Mouse (Mus musculus): Measurements from ENCODE around the gene Foxp1. TPM values are rescaled to one million over a fixed set of nuclear protein-coding genes. Genes with fewer than 3 reads are reported as not detected.
A peak's percentile ranks its signal among the peaks of the same experiment; 100 is the strongest.

Gene Foxp1
- polyA plus RNA-seq, 1 experiment from 2014 or later: 57.8 TPM

- Histone ChIP-seq H3K9me3 (no peaks in the 10 kb centered on the region), H3K4me3 (no peak overlapping the region), H3K27me3 (ENCODE audit: poor library complexity, severe bottlenecking) (peaks cover 35% of the 10 kb centered on the region), H3K4me1 (peaks cover 61% of the 10 kb centered on the region), H3K36me3 (replicated peaks) (peaks cover 24% of the 10 kb centered on the region), H3K27ac (no peak overlapping the region)
- no peak for DNase-seq (ENCODE audit: extremely low spot score, low spot score)
- 78% methylated on average over 9 of the region's 9 CpGs for WGBS
Observed at GRCm38 (mm10) chr6:99019266-99019665, 503.3 kb downstream of the Foxp1 start.

GRCm38 (mm10) chr6:99013866-99014502 lies 508.5 kb downstream of the Foxp1 start:
- peaks cover 50% of the 10 kb centered on the region for H3K27me3 ChIP-seq (ENCODE audit: poor library complexity, severe bottlenecking)
- H3K4me3 ChIP-seq: peak overlapping the region; percentile 8; the same call in 1 of the 2 replicates
- WGBS: 44% methylated on average over 16 of the region's 16 CpGs
- peak overlapping the region; percentile 40; the same call in 1 of the 2 replicates for H3K27ac ChIP-seq
- peaks cover 48% of the 10 kb centered on the region for H3K36me3 ChIP-seq (replicated peaks)
- no peak for DNase-seq (ENCODE audit: extremely low spot score, low spot score)
- H3K9me3 ChIP-seq: no peaks in the 10 kb centered on the region; the same call in 1 of the 2 replicates
- peaks cover 60% of the 10 kb centered on the region for H3K4me1 ChIP-seq

- WGBS: 38% methylated on average over 14 of the region's 14 CpGs
- Histone ChIP-seq H3K27me3 (ENCODE audit: poor library complexity, severe bottlenecking) (peaks cover 50% of the 10 kb centered on the region), H3K36me3 (replicated peaks) (peaks cover 54% of the 10 kb centered on the region), H3K27ac (no peak overlapping the region), H3K4me3 (no peak overlapping the region), H3K9me3 (peaks cover 7% of the 10 kb centered on the region), H3K4me1 (peaks cover 60% of the 10 kb centered on the region)
- no peak for DNase-seq (ENCODE audit: extremely low spot score, low spot score)
Observed at GRCm38 (mm10) chr6:99013119-99013865, 509.2 kb downstream of the Foxp1 start.

- Histone ChIP-seq H3K36me3 (replicated peaks) (peaks cover 67% of the 10 kb centered on the region), H3K4me3 (no peak overlapping the region), H3K9me3 (peaks cover 8% of the 10 kb centered on the region), H3K27me3 (ENCODE audit: poor library complexity, severe bottlenecking) (peaks cover 52% of the 10 kb centered on the region), H3K27ac (no peak overlapping the region), H3K4me1 (peaks cover 59% of the 10 kb centered on the region)
- 70% methylated on average over 8 of the region's 8 CpGs for whole genome bisulfite sequencing
- no peak for DNase-seq (ENCODE audit: extremely low spot score, low spot score)
Observed at GRCm38 (mm10) chr6:99011895-99012584, 510.5 kb downstream of the Foxp1 start.

- peaks cover 36% of the 10 kb centered on the region for H3K27me3 ChIP-seq (ENCODE audit: poor library complexity, severe bottlenecking)
- H3K36me3 ChIP-seq (replicated peaks): peaks cover 61% of the 10 kb centered on the region
- no peak overlapping the region for H3K4me3 ChIP-seq
- peaks cover 8% of the 10 kb centered on the region for H3K9me3 ChIP-seq
- 31% methylated on average over 10 of the region's 10 CpGs for WGBS
- no peak for DNase-seq (ENCODE audit: extremely low spot score, low spot score)
- peaks cover 68% of the 10 kb centered on the region for H3K4me1 ChIP-seq
- H3K27ac ChIP-seq: peak overlapping the region; percentile 53
Observed at GRCm38 (mm10) chr6:99009771-99010170, 512.8 kb downstream of the Foxp1 start.

GRCm38 (mm10) chr6:99008565-99008964 lies 514.0 kb downstream of the Foxp1 start:
- Histone ChIP-seq H3K9me3 (peaks cover 8% of the 10 kb centered on the region), H3K4me3 (no peak overlapping the region), H3K36me3 (replicated peaks) (peaks cover 54% of the 10 kb centered on the region), H3K27ac (no peak overlapping the region), H3K27me3 (ENCODE audit: poor library complexity, severe bottlenecking) (peaks cover 29% of the 10 kb centered on the region), H3K4me1 (peaks cover 63% of the 10 kb centered on the region)
- WGBS: 100% methylated on average over 1 of the region's 1 CpGs
- DNase-seq (ENCODE audit: extremely low spot score, low spot score): no peak

GRCm38 (mm10) chr6:99007542-99007941 lies 515.0 kb downstream of the Foxp1 start:
- Histone ChIP-seq H3K27ac (no peak overlapping the region), H3K9me3 (peaks cover 8% of the 10 kb centered on the region), H3K27me3 (ENCODE audit: poor library complexity, severe bottlenecking) (peaks cover 36% of the 10 kb centered on the region), H3K36me3 (replicated peaks) (peaks cover 61% of the 10 kb centered on the region), H3K4me1 (peaks cover 56% of the 10 kb centered on the region), H3K4me3 (no peak overlapping the region)
- WGBS: 85% methylated on average over 6 of the region's 6 CpGs
- no peak for DNase-seq (ENCODE audit: extremely low spot score, low spot score)

- peaks cover 46% of the 10 kb centered on the region for H3K4me1 ChIP-seq
- no peak for DNase-seq (ENCODE audit: extremely low spot score, low spot score)
- H3K9me3 ChIP-seq: peaks cover 8% of the 10 kb centered on the region
- WGBS: 70% methylated on average over 12 of the region's 12 CpGs
- H3K27me3 ChIP-seq (ENCODE audit: poor library complexity, severe bottlenecking): peaks cover 33% of the 10 kb centered on the region
- H3K4me3 ChIP-seq: no peak overlapping the region
- peaks cover 72% of the 10 kb centered on the region for H3K36me3 ChIP-seq (replicated peaks)
- H3K27ac ChIP-seq: no peak overlapping the region
Observed at GRCm38 (mm10) chr6:99004255-99004997, 518.1 kb downstream of the Foxp1 start.

- peaks cover 61% of the 10 kb centered on the region for H3K36me3 ChIP-seq (replicated peaks)
- H3K27me3 ChIP-seq (ENCODE audit: poor library complexity, severe bottlenecking): peaks cover 33% of the 10 kb centered on the region
- H3K4me1 ChIP-seq: peaks cover 51% of the 10 kb centered on the region
- no peak overlapping the region for H3K4me3 ChIP-seq
- peaks cover under 1% of the 10 kb centered on the region for H3K9me3 ChIP-seq
- H3K27ac ChIP-seq: no peak overlapping the region
- DNase-seq (ENCODE audit: extremely low spot score, low spot score): no peak
- WGBS: 84% methylated on average over 15 of the region's 15 CpGs
Observed at GRCm38 (mm10) chr6:99003108-99003709, 519.3 kb downstream of the Foxp1 start.

GRCm38 (mm10) chr6:99001637-99002036 lies 520.9 kb downstream of the Foxp1 start:
- 96% methylated on average over 9 of the region's 9 CpGs for WGBS
- H3K9me3 ChIP-seq: no peaks in the 10 kb centered on the region
- peaks cover 24% of the 10 kb centered on the region for H3K27me3 ChIP-seq (ENCODE audit: poor library complexity, severe bottlenecking)
- H3K4me3 ChIP-seq: no peak overlapping the region
- H3K27ac ChIP-seq: no peak overlapping the region
- H3K36me3 ChIP-seq (replicated peaks): peaks cover 46% of the 10 kb centered on the region
- DNase-seq (ENCODE audit: extremely low spot score, low spot score): no peak
- peaks cover 47% of the 10 kb centered on the region for H3K4me1 ChIP-seq

GRCm38 (mm10) chr6:98998971-98999932 lies 523.3 kb downstream of the Foxp1 start:
- 85% methylated on average over 35 of the region's 35 CpGs for WGBS
- peaks cover 36% of the 10 kb centered on the region for H3K36me3 ChIP-seq (replicated peaks)
- peaks cover 38% of the 10 kb centered on the region for H3K4me1 ChIP-seq
- peaks cover 21% of the 10 kb centered on the region; the same call in 1 of the 2 replicates for H3K27me3 ChIP-seq (ENCODE audit: poor library complexity, severe bottlenecking)
- H3K27ac ChIP-seq: no peak overlapping the region
- DNase-seq (ENCODE audit: extremely low spot score, low spot score): no peak
- H3K4me3 ChIP-seq: no peak overlapping the region
- no peaks in the 10 kb centered on the region for H3K9me3 ChIP-seq

Measured in forebrain, embryonic 10.5 days (tissue).